Mouse (Mus musculus) ES-Bruce4 (cell line): ENCODE data around the gene Prkcsh.

Experiments
- CTCF ChIP-seq: IDR thresholded peaks from one replicate; pipeline ENCODE4 v1.8.1; 2011; ENCODE audit warnings: low read depth, low read length
- EP300 ChIP-seq: IDR thresholded peaks from 2 replicates; pipeline ENCODE4 v1.6.1; 2011; ENCODE audit warnings: low read depth, low read length; ENCODE audit not compliant: insufficient read depth
- POLR2A ChIP-seq: IDR thresholded peaks from one replicate; pipeline ENCODE4 v1.8.1; 2011; ENCODE audit warnings: low read length; ENCODE audit not compliant: insufficient read depth

DNA sequence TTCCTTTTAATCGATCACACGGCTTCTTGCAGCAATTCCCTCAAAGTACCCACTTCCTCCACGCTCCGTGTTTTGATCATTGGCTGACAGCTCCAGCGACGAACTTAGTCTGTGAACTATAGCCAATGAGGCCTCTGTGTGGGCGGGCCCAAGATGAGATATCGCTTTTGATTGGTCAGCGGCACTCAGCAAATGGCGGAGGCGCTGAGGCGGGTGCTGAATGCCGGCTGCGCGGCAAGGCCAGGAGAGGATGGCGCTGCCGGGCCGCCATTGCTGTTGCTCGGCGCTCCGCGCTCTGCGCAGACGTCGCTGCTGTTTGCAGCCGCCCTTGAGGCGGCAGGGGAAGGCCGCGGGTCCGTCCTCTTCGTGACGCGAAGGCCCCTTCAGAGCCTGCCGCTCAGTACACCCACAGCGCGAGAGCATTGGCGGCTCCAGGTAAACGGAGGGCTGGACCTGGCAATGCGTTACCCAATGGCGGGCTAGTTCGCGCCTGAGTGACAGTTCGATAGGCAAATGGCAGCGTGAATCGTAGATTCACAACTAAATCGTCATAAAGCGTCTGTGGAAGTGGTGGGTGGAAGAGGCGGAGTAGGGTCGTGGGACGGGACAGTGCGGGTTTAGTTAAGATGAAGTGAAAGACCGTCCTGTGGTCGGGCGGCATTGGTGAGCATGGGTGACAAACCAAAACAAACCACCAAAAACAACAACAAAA lies 46.9 kb upstream of the Prkcsh start, which contains the start of gene Swsap1:
- TF ChIP-seq EP300 (no peak), POLR2A (peak; percentile 32), CTCF (no peak)
